Comparison of ENCODE assay signal across 25 mouse cellular contexts in genomic region chr6:28416981-28417380, GRCm38 (mm10). TPM values are rescaled to one million over a fixed set of nuclear protein-coding genes. Genes with fewer than 3 reads are reported as not detected.
DNase-seq lines count a peak whose midpoint lies in the region; ATAC-seq and TF ChIP-seq lines count a peak whose summit lies in the region.
"Had no signal": no experiment of that assay in that cellular context is flagged by ENCODE, and none has a peak within 500 bp of the region (broad histone marks: within the 10 kb centered on the region; RNA-seq: fewer than 3 reads in every experiment).

No protein-coding gene starts in this region.

- H3K9ac ChIP-seq in heart, embryonic 12.5 days: no peak overlapping the region
- H3K9ac ChIP-seq in kidney, postnatal 0 days (ENCODE audit: low read depth, low read length): no peak overlapping the region
- no peak overlapping the region for H3K9ac ChIP-seq in heart, embryonic 15.5 days
- H3K9ac ChIP-seq: embryonic facial prominence, embryonic 15.5 days; forebrain, embryonic 15.5 days; liver, postnatal 0 days; midbrain, embryonic 12.5 days had no signal

- no peak for ATAC-seq in heart, embryonic 12.5 days (ENCODE audit: insufficient number of reproducible peaks, low FRiP score)
- no peak for ATAC-seq in kidney, postnatal 0 days (replicated peaks; ENCODE audit: low FRiP score, low read depth)
- no peak for ATAC-seq in heart, embryonic 15.5 days (replicated peaks; ENCODE audit: insufficient number of reproducible peaks, insufficient read depth, low FRiP score, low read depth)
- ATAC-seq in frontal cortex, adult (ENCODE audit: low TSS enrichment): no peak
- no peak for ATAC-seq in megakaryocyte, adult 5-6 weeks (ENCODE audit: poor library complexity, severe bottlenecking)
- ATAC-seq: CD4-positive, CD25-positive, alpha-beta regulatory T cell, adult 4 months; forebrain, embryonic 15.5 days; intestine, postnatal 0 days; liver, postnatal 0 days; lung, postnatal 0 days had no signal

- no peaks in the 10 kb centered on the region for H3K9me3 ChIP-seq in heart, embryonic 12.5 days (replicated peaks)
- no peaks in the 10 kb centered on the region for H3K9me3 ChIP-seq in kidney, postnatal 0 days (replicated peaks; ENCODE audit: low read length)
- no peaks in the 10 kb centered on the region for H3K9me3 ChIP-seq in heart, embryonic 15.5 days (replicated peaks)
- H3K9me3 ChIP-seq: embryonic facial prominence, embryonic 15.5 days; forebrain, embryonic 15.5 days; limb, embryonic 10.5 days had no signal

- peaks cover 20% of the 10 kb centered on the region for H3K4me1 ChIP-seq in heart, embryonic 12.5 days (replicated peaks)
- peaks cover 23% of the 10 kb centered on the region for H3K4me1 ChIP-seq in kidney, postnatal 0 days (replicated peaks; ENCODE audit: insufficient read depth, low read length)
- H3K4me1 ChIP-seq in brown adipose tissue, adult 24 weeks (ENCODE audit: control insufficient read depth, insufficient read depth, insufficient read length, low read length): peaks cover 23% of the 10 kb centered on the region
- H3K4me1 ChIP-seq in heart, embryonic 15.5 days (replicated peaks): peaks cover 39% of the 10 kb centered on the region

- no peak overlapping the region for H3K27ac ChIP-seq in heart, embryonic 12.5 days (ENCODE audit: poor library complexity, severe bottlenecking)
- H3K27ac ChIP-seq in kidney, postnatal 0 days: no peak overlapping the region
- H3K27ac ChIP-seq in brown adipose tissue, adult 24 weeks (replicated peaks; ENCODE audit: low read depth, low read length): peak overlapping the region; percentile 78
- H3K27ac ChIP-seq in heart, embryonic 15.5 days: peak overlapping the region; percentile 40
- H3K27ac ChIP-seq: embryonic facial prominence, embryonic 15.5 days; forebrain, embryonic 15.5 days; limb, embryonic 10.5 days; midbrain, embryonic 12.5 days; stomach, postnatal 0 days had no signal

- no peak overlapping the region for H3K4me3 ChIP-seq in heart, embryonic 12.5 days
- H3K4me3 ChIP-seq in kidney, postnatal 0 days (replicated peaks; ENCODE audit: low read depth, low read length): no peak overlapping the region
- 0 out of 2 replicates have a peak overlapping the region, but pooled peaks have one; percentile 0 for H3K4me3 ChIP-seq in brown adipose tissue, adult 24 weeks (ENCODE audit: insufficient read depth, low read depth, low read length)
- no peak overlapping the region for H3K4me3 ChIP-seq in heart, embryonic 15.5 days
- H3K4me3 ChIP-seq: embryonic facial prominence, embryonic 15.5 days; forebrain, embryonic 15.5 days; limb, embryonic 10.5 days; midbrain, embryonic 12.5 days had no signal

- no peaks in the 10 kb centered on the region for H3K27me3 ChIP-seq in heart, embryonic 12.5 days (replicated peaks)
- H3K27me3 ChIP-seq in kidney, postnatal 0 days (ENCODE audit: insufficient read depth, low read length): no peaks in the 10 kb centered on the region
- no peaks in the 10 kb centered on the region for H3K27me3 ChIP-seq in heart, embryonic 15.5 days
- H3K27me3 ChIP-seq: embryonic facial prominence, embryonic 15.5 days; forebrain, embryonic 15.5 days; midbrain, embryonic 12.5 days had no signal

- peaks cover 30% of the 10 kb centered on the region for H3K36me3 ChIP-seq in heart, embryonic 12.5 days
- peaks cover 12% of the 10 kb centered on the region; the same call in 1 of the 2 replicates for H3K36me3 ChIP-seq in kidney, postnatal 0 days (ENCODE audit: insufficient read depth, low read length)
- peaks cover 43% of the 10 kb centered on the region for H3K36me3 ChIP-seq in heart, embryonic 15.5 days

- H3K4me2 ChIP-seq in heart, embryonic 12.5 days: no peak overlapping the region
- H3K4me2 ChIP-seq in kidney, postnatal 0 days (ENCODE audit: low read length): no peak overlapping the region
- H3K4me2 ChIP-seq in heart, embryonic 15.5 days: no peak overlapping the region
- H3K4me2 ChIP-seq: embryonic facial prominence, embryonic 15.5 days; forebrain, embryonic 15.5 days; midbrain, embryonic 12.5 days had no signal

- DNase-seq in heart, adult 11 months: peak; percentile 95
- DNase-seq in kidney, postnatal 0 days (ENCODE audit: low spot score): peak; percentile 51
- DNase-seq in kidney, adult 8-10 months: no peak
- DNase-seq: adrenal gland, postnatal 14 days; cerebellum, adult 8-10 months; liver; liver, postnatal 0 days; thymus, adult 2 months had no signal

- TF ChIP-seq CTCF in kidney, postnatal 0 days (IDR thresholded peaks at IDR 0.05; ENCODE audit: low read depth): no peak

- WGBS in heart, embryonic 12.5 days: 75% methylated on average over 4 of the region's 4 CpGs
- WGBS in kidney, postnatal 0 days: 44% methylated on average over 4 of the region's 4 CpGs
- 65% methylated on average over 4 of the region's 4 CpGs for WGBS in heart, embryonic 15.5 days

RNA-seq across cellular contexts. Expression of gene Arf5, which starts 6.4 kb away (rescaled TPM):
- polyA plus RNA-seq in heart, embryonic 12.5 days (2016; fragmentation: Nextera tagmentation; extraction: Ambion mirVana): 239 TPM in 2 replicates
- 330 and 338 TPM in 2 replicates for polyA plus RNA-seq in kidney, postnatal 0 days (2015; fragmentation: Nextera tagmentation; extraction: Ambion mirVana)
- 65.6 and 67.5 TPM in 2 replicates for polyA plus RNA-seq in brown adipose tissue, adult 24 weeks (2012; ENCODE audit: insufficient read depth, insufficient read length, missing spikeins)
- 231 and 273 TPM in 2 replicates for polyA plus RNA-seq in heart, embryonic 15.5 days (2015; fragmentation: Nextera tagmentation; extraction: Ambion mirVana)
- 68.1 and 109 TPM in 2 replicates for total RNA-seq in megakaryocyte, adult 5-6 weeks (2015)
- total RNA-seq in megakaryocyte, adult 5-6 weeks (2017): 48.1 and 70.7 TPM in 2 replicates

RNA-seq across cellular contexts. Expression of gene Fscn3, which starts 10.6 kb away (rescaled TPM):
- not detected in 2 replicates for polyA plus RNA-seq in heart, embryonic 12.5 days (2016; fragmentation: Nextera tagmentation; extraction: Ambion mirVana)
- polyA plus RNA-seq in kidney, postnatal 0 days (2015; fragmentation: Nextera tagmentation; extraction: Ambion mirVana): not detected in 2 replicates
- polyA plus RNA-seq in brown adipose tissue, adult 24 weeks (2012; ENCODE audit: insufficient read depth, insufficient read length, missing spikeins): not detected in 2 replicates
- not detected in 2 replicates for polyA plus RNA-seq in heart, embryonic 15.5 days (2015; fragmentation: Nextera tagmentation; extraction: Ambion mirVana)
- total RNA-seq in megakaryocyte, adult 5-6 weeks (2015): not detected in 2 replicates
- not detected in 2 replicates for total RNA-seq in megakaryocyte, adult 5-6 weeks (2017)
- total RNA-seq: adrenal gland, postnatal 14 days; common myeloid progenitor, adult 5-6 weeks; layer of hippocampus, postnatal 25 days had no signal
- polyA plus RNA-seq: CD4-positive, CD25-positive, alpha-beta regulatory T cell, adult 4 months; embryonic facial prominence, embryonic 15.5 days; forebrain, embryonic 15.5 days; hindbrain, embryonic 11.5 days; intestine, postnatal 0 days; limb, embryonic 10.5 days; lung, postnatal 0 days; midbrain, embryonic 12.5 days; stomach, postnatal 0 days had no signal

RNA-seq across cellular contexts. Expression of gene Gcc1, which starts 11.2 kb away (rescaled TPM):
- polyA plus RNA-seq in heart, embryonic 12.5 days (2016; fragmentation: Nextera tagmentation; extraction: Ambion mirVana): 8.5 and 10.1 TPM in 2 replicates
- 8.8 and 9.5 TPM in 2 replicates for polyA plus RNA-seq in kidney, postnatal 0 days (2015; fragmentation: Nextera tagmentation; extraction: Ambion mirVana)
- 4.1 and 5.7 TPM in 2 replicates for polyA plus RNA-seq in brown adipose tissue, adult 24 weeks (2012; ENCODE audit: insufficient read depth, insufficient read length, missing spikeins)
- polyA plus RNA-seq in heart, embryonic 15.5 days (2015; fragmentation: Nextera tagmentation; extraction: Ambion mirVana): 5.9 and 9.1 TPM in 2 replicates
- 4.2 and 4.8 TPM in 2 replicates for total RNA-seq in megakaryocyte, adult 5-6 weeks (2015)
- total RNA-seq in megakaryocyte, adult 5-6 weeks (2017): 14.2 and 19.7 TPM in 2 replicates

RNA-seq across cellular contexts. Expression of gene Zfp800, which starts 19.2 kb away (rescaled TPM):
- polyA plus RNA-seq in heart, embryonic 12.5 days (2016; fragmentation: Nextera tagmentation; extraction: Ambion mirVana): 16.8 and 17.1 TPM in 2 replicates
- polyA plus RNA-seq in kidney, postnatal 0 days (2015; fragmentation: Nextera tagmentation; extraction: Ambion mirVana): 19.6 and 24.4 TPM in 2 replicates
- 6.8 and 11.5 TPM in 2 replicates for polyA plus RNA-seq in brown adipose tissue, adult 24 weeks (2012; ENCODE audit: insufficient read depth, insufficient read length, missing spikeins)
- 12.7 and 13.3 TPM in 2 replicates for polyA plus RNA-seq in heart, embryonic 15.5 days (2015; fragmentation: Nextera tagmentation; extraction: Ambion mirVana)
- 29.3 and 40.3 TPM in 2 replicates for total RNA-seq in megakaryocyte, adult 5-6 weeks (2015)
- total RNA-seq in megakaryocyte, adult 5-6 weeks (2017): 36.1 and 48.9 TPM in 2 replicates

RNA-seq across cellular contexts. Expression of gene Pax4, which starts 32.2 kb away (rescaled TPM):
- polyA plus RNA-seq in heart, embryonic 12.5 days (2016; fragmentation: Nextera tagmentation; extraction: Ambion mirVana): not detected in 2 replicates
- not detected in 2 replicates for polyA plus RNA-seq in kidney, postnatal 0 days (2015; fragmentation: Nextera tagmentation; extraction: Ambion mirVana)
- polyA plus RNA-seq in brown adipose tissue, adult 24 weeks (2012; ENCODE audit: insufficient read depth, insufficient read length, missing spikeins): not detected in 2 replicates
- not detected in 2 replicates for polyA plus RNA-seq in heart, embryonic 15.5 days (2015; fragmentation: Nextera tagmentation; extraction: Ambion mirVana)
- not detected in 2 replicates for total RNA-seq in megakaryocyte, adult 5-6 weeks (2015)
- not detected in 2 replicates for total RNA-seq in megakaryocyte, adult 5-6 weeks (2017)
- total RNA-seq: adrenal gland, postnatal 14 days; common myeloid progenitor, adult 5-6 weeks; gastrocnemius, postnatal 4 days; layer of hippocampus, postnatal 25 days had no signal
- polyA plus RNA-seq: CD4-positive, CD25-positive, alpha-beta regulatory T cell, adult 4 months; embryonic facial prominence, embryonic 15.5 days; hindbrain, embryonic 11.5 days; limb, embryonic 10.5 days; liver, postnatal 0 days; lung, postnatal 0 days; midbrain, embryonic 12.5 days; stomach, postnatal 0 days; thymus, adult 2 months had no signal

Comparison
In these comparisons a context has a peak if more than half of its experiments do, and no peak if none do; other contexts are left out.
1. DNase-seq: peak in heart, adult 11 months (single experiment) and kidney, postnatal 0 days (single experiment); none in kidney, adult 8-10 months (0 of 2).
2. H3K27ac ChIP-seq: peak in brown adipose tissue, adult 24 weeks (single experiment) and heart, embryonic 15.5 days (single experiment); none in heart, embryonic 12.5 days (single experiment) and kidney, postnatal 0 days (single experiment).